Mouse (Mus musculus): Measurements from ENCODE around the gene Platr17. TPM values are rescaled to one million over a fixed set of nuclear protein-coding genes. Genes with fewer than 3 reads are reported as not detected.
"Not testable (repeated sequence)": the region's sequence is repeated elsewhere in the genome, so short reads cannot be mapped to it uniquely, and the experiment has no call there.

The Platr17 gene
- polyA plus RNA-seq, 1 experiment = not detected

GRCm38 (mm10) chr17:33890533-33891059, 14.3 kb upstream of the Platr17 start, which contains the start of gene Kifc1:
TSS of gene Kifc1 (minus strand) at chr17:33890661.
- H3K27me3 ChIP-seq (ENCODE audit: control insufficient read depth, insufficient read depth, low read length) = no peaks in the 10 kb centered on the region
- TF ChIP-seq CTCF (IDR thresholded peaks at IDR 0.05; ENCODE audit: control insufficient read depth, insufficient read depth, insufficient replicate concordance, low read depth, low read length) (peak; percentile 100), POLR2A (IDR thresholded peaks at IDR 0.05; ENCODE audit: control insufficient read depth, low read depth, low read length) (peak; percentile 9; the same call in 1 of the 2 replicates)
- no peaks in the 10 kb centered on the region for H3K36me3 ChIP-seq (ENCODE audit: control insufficient read depth, insufficient read depth, low read length)
- peaks cover 3% of the 10 kb centered on the region for H3K4me1 ChIP-seq (ENCODE audit: control insufficient read depth, insufficient read depth, low read length)
- peak within 1 kb of the TSS; percentile 46 for H3K27ac ChIP-seq (ENCODE audit: control insufficient read depth, insufficient read depth, low read depth, low read length)
- peak within 1 kb of the TSS; percentile 87 for H3K4me3 ChIP-seq (ENCODE audit: control insufficient read depth, low read depth, low read length)

DNA sequence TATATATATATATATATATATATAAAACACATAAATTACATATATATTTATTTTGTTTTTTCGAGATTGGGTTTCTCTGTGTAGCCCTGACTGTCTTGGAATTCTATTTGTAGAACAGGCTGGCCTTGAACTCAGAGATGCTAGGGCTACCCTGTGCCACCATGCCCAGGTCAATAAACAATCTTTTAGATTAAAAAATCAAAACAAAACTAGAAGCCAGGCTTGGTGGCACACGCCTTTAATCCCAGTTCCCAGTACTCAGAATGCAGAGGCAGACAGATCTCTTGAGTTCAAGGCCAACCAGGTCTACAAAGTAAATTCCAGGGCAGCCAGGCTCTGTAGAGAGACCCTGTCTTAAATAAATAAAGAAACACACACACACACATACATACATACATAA, 13.6 kb upstream of the Platr17 start:
- peaks cover 3% of the 10 kb centered on the region for H3K4me1 ChIP-seq (ENCODE audit: control insufficient read depth, insufficient read depth, low read length)
- TF ChIP-seq CTCF (IDR thresholded peaks at IDR 0.05; ENCODE audit: control insufficient read depth, insufficient read depth, insufficient replicate concordance, low read depth, low read length) = no peak
- TF ChIP-seq POLR2A (IDR thresholded peaks at IDR 0.05; ENCODE audit: control insufficient read depth, low read depth, low read length) = no peak
- no peaks in the 10 kb centered on the region for H3K27me3 ChIP-seq (ENCODE audit: control insufficient read depth, insufficient read depth, low read length)
- no peak overlapping the region for H3K4me3 ChIP-seq (ENCODE audit: control insufficient read depth, low read depth, low read length)
- H3K36me3 ChIP-seq (ENCODE audit: control insufficient read depth, insufficient read depth, low read length) = no peaks in the 10 kb centered on the region
- no peak overlapping the region for H3K27ac ChIP-seq (ENCODE audit: control insufficient read depth, insufficient read depth, low read depth, low read length)

DNA sequence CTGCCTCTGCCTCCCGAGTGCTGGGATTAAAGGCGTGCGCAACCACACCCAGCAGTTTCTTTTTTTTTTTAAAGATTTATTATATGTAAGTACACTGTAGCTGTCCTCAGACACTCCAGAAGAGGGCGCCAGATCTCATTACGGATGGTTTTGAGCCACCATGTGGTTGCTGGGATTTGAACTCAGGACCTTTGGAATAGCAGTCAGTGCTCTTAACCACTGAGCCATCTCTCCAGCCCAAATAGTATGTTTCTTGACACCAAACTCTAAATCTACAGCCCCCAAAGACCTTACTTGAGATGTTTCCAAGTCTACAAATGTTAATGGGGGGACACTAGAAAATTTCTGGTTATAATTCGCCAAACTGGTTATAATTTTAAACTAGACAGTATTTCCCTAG, 13.0 kb upstream of the Platr17 start:
- not testable (repeated sequence) for H3K27ac ChIP-seq (ENCODE audit: control insufficient read depth, insufficient read depth, low read depth, low read length); H3K4me3 ChIP-seq (ENCODE audit: control insufficient read depth, low read depth, low read length); H3K4me1 ChIP-seq (ENCODE audit: control insufficient read depth, insufficient read depth, low read length); H3K27me3 ChIP-seq (ENCODE audit: control insufficient read depth, insufficient read depth, low read length); H3K36me3 ChIP-seq (ENCODE audit: control insufficient read depth, insufficient read depth, low read length)

GRCm38 (mm10) chr17:33892429-33892828, 12.5 kb upstream of the Platr17 start:
- no peak overlapping the region for H3K27ac ChIP-seq (ENCODE audit: control insufficient read depth, insufficient read depth, low read depth, low read length)
- H3K4me1 ChIP-seq (ENCODE audit: control insufficient read depth, insufficient read depth, low read length) = peaks cover 3% of the 10 kb centered on the region
- TF ChIP-seq POLR2A (IDR thresholded peaks at IDR 0.05; ENCODE audit: control insufficient read depth, low read depth, low read length) (no peak), CTCF (IDR thresholded peaks at IDR 0.05; ENCODE audit: control insufficient read depth, insufficient read depth, insufficient replicate concordance, low read depth, low read length) (no peak)
- H3K4me3 ChIP-seq (ENCODE audit: control insufficient read depth, low read depth, low read length) = no peak overlapping the region
- H3K27me3 ChIP-seq (ENCODE audit: control insufficient read depth, insufficient read depth, low read length) = no peaks in the 10 kb centered on the region
- no peaks in the 10 kb centered on the region for H3K36me3 ChIP-seq (ENCODE audit: control insufficient read depth, insufficient read depth, low read length)

GRCm38 (mm10) chr17:33893011-33893410, 11.9 kb upstream of the Platr17 start:
- not testable (repeated sequence) for H3K4me3 ChIP-seq (ENCODE audit: control insufficient read depth, low read depth, low read length); H3K36me3 ChIP-seq (ENCODE audit: control insufficient read depth, insufficient read depth, low read length); H3K4me1 ChIP-seq (ENCODE audit: control insufficient read depth, insufficient read depth, low read length); H3K27me3 ChIP-seq (ENCODE audit: control insufficient read depth, insufficient read depth, low read length); H3K27ac ChIP-seq (ENCODE audit: control insufficient read depth, insufficient read depth, low read depth, low read length)

DNA sequence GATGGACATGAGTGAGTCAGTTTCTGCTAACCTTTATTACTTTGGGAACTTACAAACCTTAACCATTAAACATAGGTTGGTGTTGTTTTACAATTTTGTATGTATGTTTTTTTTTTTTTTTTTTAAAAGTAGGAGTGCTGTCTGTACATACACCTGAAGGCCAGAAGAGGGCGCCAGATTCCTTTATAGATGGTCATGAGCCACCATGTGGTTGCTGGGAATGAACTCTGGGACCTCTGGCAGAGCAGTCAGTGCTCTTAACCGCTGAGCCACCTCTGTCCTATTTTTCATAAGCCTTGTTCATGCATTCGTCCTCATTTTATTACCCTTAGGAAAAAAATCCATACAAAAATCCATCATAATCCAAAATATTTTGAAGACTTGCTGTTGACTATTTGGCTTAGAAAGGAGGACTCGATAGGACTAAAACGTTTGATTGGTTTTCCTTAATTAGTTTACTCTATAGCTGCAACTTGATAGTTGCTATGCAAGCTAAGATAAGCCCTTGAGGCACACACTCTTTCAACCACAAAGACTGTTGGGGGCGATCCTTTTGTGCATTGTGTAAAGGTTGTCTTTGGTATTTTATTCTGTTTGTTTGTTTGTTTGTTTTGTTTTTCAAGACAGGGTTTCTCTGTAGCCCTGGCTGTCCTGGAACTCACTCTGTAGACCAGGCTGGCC, 7.7 kb upstream of the Platr17 start:
- Histone ChIP-seq H3K4me3 (ENCODE audit: control insufficient read depth, low read depth, low read length) (no peak overlapping the region), H3K4me1 (ENCODE audit: control insufficient read depth, insufficient read depth, low read length) (peaks cover 14% of the 10 kb centered on the region), H3K36me3 (ENCODE audit: control insufficient read depth, insufficient read depth, low read length) (no peaks in the 10 kb centered on the region), H3K27me3 (ENCODE audit: control insufficient read depth, insufficient read depth, low read length) (no peaks in the 10 kb centered on the region), H3K27ac (ENCODE audit: control insufficient read depth, insufficient read depth, low read depth, low read length) (no peak overlapping the region)
- peak; percentile 25; the same call in 1 of the 2 replicates for TF ChIP-seq CTCF (IDR thresholded peaks at IDR 0.05; ENCODE audit: control insufficient read depth, insufficient read depth, insufficient replicate concordance, low read depth, low read length)
- TF ChIP-seq POLR2A (IDR thresholded peaks at IDR 0.05; ENCODE audit: control insufficient read depth, low read depth, low read length) = no peak

GRCm38 (mm10) chr17:33898193-33898592, 6.7 kb upstream of the Platr17 start:
- H3K4me1 ChIP-seq (ENCODE audit: control insufficient read depth, insufficient read depth, low read length) = peaks cover 14% of the 10 kb centered on the region
- 0 out of 2 replicates have a peak overlapping the region, but pooled peaks have one; percentile 53 for H3K27ac ChIP-seq (ENCODE audit: control insufficient read depth, insufficient read depth, low read depth, low read length)
- H3K27me3 ChIP-seq (ENCODE audit: control insufficient read depth, insufficient read depth, low read length); H3K4me3 ChIP-seq (ENCODE audit: control insufficient read depth, low read depth, low read length); H3K36me3 ChIP-seq (ENCODE audit: control insufficient read depth, insufficient read depth, low read length): not testable (repeated sequence)

- Histone ChIP-seq H3K27me3 (ENCODE audit: control insufficient read depth, insufficient read depth, low read length) (no peaks in the 10 kb centered on the region), H3K27ac (ENCODE audit: control insufficient read depth, insufficient read depth, low read depth, low read length) (peak overlapping the region; percentile 66; the same call in 1 of the 2 replicates), H3K36me3 (ENCODE audit: control insufficient read depth, insufficient read depth, low read length) (no peaks in the 10 kb centered on the region), H3K4me1 (ENCODE audit: control insufficient read depth, insufficient read depth, low read length) (peaks cover 14% of the 10 kb centered on the region), H3K4me3 (ENCODE audit: control insufficient read depth, low read depth, low read length) (no peak overlapping the region)
- TF ChIP-seq POLR2A (IDR thresholded peaks at IDR 0.05; ENCODE audit: control insufficient read depth, low read depth, low read length) (no peak), CTCF (IDR thresholded peaks at IDR 0.05; ENCODE audit: control insufficient read depth, insufficient read depth, insufficient replicate concordance, low read depth, low read length) (no peak)
Observed at GRCm38 (mm10) chr17:33899642-33900041, 5.3 kb upstream of the Platr17 start.

All from testis, adult 2 months (tissue).